Mouse (Mus musculus) ovary, postnatal 14 days (tissue): ENCODE results near the gene Psph.

Experiments used
- DNase-seq: peaks from one replicate; pipeline ENCODE4 v3.0.0; 2022; ENCODE audit warnings: low spot score

The Psph gene

DNA sequence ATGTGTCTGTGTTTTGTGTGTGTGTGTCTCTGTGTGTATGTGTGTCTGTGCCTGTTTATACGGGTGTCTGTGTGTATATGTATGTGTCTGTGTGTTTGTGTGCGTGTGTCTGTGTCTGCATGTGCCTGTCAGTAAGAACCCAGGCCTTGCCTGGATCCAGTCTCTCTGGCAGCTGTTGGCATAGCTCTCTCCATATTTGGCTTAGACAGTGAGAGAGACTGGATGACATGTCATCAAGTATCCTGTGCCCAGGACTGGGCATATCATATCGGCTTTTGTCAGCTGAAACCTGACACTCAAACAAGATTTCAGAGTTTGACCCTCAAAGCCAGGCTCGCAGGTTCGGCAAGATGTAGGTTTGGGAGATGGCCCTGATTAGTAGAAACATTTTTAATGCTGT is 56.2 kb downstream of the Psph start:
- no peak for DNase-seq

DNA sequence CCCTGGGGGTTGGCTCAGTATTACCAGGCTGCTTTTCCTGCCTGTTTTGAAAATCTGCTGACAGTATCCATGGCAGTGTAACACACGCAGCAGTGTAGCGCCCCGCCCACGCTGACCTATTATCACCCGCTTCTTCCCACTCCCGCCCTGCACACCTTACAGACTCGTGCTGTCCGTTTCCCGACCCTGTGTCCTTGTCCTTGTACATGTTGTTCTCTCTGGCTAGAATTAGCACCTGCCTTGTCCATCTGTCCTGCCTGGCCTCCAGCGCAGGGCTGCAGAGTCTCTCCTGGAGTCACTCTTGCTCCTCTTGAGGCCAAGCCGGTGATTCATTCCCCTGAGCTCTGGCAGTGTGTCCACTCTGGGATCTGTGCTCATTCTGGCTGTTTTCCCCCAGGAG is 56.9 kb downstream of the Psph start:
- no peak for DNase-seq

DNA sequence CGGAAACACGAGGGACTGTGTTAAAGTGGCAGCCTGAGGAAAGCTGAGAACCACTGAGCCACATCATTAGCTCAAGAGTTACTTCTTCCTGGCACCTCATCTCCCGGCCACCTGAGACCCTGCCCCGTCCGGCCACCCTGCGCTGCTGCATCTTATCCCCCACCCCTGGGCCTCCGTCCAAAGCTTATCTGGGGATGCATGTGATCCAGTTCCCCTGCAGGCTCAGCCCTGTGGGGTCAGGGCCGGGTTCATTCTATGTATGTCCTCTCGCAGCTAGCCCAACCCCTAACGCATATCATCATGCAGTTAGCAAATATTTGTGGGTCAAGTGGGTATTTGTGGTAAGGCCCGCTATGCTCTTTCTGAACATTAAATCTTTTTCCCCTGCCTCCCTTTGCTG is 58.0 kb downstream of the Psph start:
- DNase-seq: no peak

DNA sequence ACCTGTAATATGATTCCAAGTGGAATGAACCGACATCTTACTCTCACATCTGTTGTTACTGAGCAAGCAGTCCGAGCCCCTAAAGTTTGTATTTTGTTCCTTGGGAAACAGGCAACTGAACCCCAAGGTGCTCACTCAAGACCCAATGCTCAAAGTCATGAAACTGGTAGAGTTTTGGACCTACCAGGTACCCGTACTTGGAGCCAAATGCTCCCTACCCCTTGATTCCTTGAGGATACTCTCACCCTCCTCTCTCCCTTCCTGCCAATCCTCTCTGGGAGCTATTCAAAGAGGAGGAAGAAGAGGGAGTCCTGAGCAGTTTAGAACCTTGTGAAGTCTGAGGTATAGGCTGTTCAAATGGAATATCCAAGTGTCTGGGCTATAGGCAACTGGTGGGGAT is 60.5 kb downstream of the Psph start:
- no peak for DNase-seq

DNA sequence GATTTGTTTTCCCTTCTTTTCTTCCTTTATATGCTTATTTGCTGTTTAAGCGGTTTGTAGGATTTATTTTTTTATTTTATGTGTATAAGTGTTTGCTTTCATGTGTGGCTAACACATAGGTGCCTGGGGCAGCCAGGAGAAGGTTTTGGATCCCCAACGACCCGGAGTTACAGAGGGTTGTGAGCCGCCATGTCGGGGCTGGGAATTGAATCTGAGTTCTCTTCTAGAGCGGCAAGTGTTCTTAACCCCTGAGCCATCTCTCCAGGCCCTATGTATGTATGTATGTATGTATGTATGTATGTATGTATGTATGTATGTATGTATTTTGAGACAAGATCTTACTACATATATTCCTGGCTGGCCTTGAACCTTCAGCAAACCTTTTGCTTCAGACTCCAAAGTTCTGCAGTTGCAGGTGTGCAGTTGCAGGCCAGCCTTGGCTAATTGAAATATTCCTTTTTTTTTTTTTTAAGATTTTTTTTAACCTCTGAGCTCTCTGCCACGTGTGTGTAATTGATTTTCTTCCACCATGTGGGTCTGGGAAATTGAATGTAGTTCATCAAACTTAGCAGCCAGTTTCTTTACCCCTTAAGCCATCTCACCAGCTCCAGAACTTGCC is 61.4 kb downstream of the Psph start:
- no peak for DNase-seq

DNA sequence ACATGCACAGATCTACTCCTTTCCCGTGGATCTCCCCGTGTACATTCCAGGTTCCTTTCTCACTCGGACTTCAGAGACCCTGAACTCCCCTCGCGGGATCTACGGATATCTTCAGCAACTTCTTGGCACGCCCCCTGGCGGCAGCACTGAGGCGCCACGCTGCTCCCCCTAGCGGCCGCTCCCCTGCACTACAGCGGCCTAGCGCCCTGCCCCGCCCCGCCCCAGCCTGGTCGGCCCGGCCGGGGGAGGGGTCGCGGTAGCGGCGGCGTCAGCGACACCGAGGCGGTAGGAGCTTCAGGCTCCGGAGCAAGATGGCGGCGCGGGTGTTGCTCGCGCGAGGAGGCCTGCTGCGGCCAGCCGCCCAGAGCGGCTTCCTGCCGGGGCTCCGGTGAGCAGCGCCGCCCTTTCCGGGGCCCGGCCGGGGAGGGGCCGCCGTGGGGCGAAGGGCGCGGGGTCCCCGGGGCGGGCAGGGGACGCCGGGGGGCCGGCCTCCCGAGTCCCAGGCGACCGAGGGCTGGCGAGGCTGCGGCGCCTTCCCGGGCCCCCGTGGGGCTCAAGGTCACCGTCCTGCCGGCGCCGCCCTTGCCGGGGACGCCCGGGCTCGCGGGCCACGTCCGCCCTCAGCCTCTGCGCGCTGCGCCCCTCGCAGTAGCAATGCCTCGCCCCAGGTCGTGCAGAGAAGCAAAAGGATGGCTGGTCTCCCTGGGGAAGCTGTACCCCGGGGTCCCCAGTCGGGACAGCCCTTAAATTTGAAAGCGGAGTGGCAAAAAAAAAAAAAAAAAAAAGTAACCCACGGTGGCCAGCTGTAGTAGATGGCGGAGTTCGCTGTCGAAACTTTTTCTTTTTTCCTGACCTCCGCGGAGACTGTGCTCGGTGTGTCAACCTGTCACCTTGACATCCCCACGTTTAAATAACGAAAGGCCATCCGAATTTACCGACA is 62.1 kb downstream of the Psph start, which contains the start of gene Nipsnap2:
Gene Nipsnap2 (plus strand): TSS at position 230 of the 940 bp plus-strand sequence.
- peak; percentile 98 for DNase-seq

DNA sequence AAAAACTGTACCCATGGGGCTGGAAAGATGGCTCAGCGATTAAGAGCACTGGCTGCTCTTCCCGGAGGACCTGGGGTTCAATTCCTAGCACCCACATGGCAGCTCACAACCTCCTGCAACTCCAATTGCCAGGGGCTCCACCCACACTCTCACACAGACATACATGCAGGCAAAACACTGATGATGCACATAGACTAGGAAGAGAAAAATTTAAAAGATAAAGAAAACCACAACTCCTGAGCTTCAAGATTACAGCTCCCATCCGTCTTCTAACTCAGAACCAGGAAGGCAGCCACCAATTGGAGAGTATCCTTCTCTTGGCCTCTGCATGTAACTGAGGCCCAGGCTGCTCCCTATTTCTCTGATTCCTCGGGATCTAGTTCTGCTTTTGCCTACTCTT is 63.0 kb downstream of the Psph start:
- no peak for DNase-seq

DNA sequence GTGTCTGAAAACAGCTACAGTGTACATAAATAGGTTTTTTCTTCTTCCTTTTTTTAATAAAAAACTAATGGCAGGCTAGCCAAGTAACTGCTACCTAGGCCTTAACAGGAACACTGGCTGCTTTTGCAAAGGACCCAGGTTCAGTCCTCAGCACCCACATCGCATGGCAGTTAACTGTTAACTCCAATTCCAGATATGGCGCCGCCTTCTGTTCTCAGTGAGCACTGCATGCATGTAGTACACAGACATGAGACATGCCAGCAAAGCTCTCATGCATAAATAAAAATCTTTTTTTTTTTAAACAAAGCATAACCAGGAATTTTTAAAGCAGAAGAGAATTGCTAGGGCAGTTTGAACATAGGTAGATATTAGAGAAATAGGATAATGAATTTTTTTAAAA is 67.1 kb downstream of the Psph start:
- DNase-seq: no peak

DNA sequence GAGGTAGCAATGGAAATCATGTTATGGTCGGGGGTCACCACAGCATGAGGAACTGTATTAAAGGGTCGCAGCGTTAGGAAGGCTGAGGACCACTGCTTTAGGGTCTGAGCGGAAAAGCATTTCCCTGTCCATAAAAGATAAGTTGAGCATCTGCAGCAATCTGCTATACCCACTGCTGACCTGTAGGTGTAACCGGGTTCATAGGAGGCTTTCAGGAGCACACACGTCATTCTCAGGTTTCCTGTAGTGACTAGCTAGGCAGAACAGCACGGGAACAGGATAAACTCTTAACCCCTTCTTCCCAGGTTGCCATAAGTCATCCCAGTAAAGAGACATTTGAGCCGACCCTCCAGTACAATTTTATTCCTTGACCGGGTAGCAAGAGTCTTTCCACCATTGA is 70.2 kb downstream of the Psph start:
- DNase-seq: no peak
